Mouse (Mus musculus) embryonic facial prominence, embryonic 11.5 days (tissue): ENCODE results near the gene Prm1. TPM values are rescaled to one million over a fixed set of nuclear protein-coding genes. Genes with fewer than 3 reads are reported as not detected.
A peak's percentile ranks its signal among the peaks of the same experiment; 100 is the strongest.

Source experiments
- ATAC-seq: fragments of 200-750 bp; cut with Nextera tagmentation; replicated peaks from 2 replicates; pipeline ENCODE4 v1.8.0; 2017; ENCODE audit warnings: low read depth; ENCODE audit not compliant: insufficient number of reproducible peaks, low FRiP score, low TSS enrichment
- DNase-seq: peaks from one replicate; pipeline ENCODE4 v3.0.0-alpha.2; 2015; ENCODE audit warnings: low spot score
- H3K27ac ChIP-seq: fragments of 300-500 bp; sonication (generic); replicated peaks from 2 replicates; pipeline ENCODE4 v1.5.1; 2014; ENCODE audit warnings: mild to moderate bottlenecking, low read depth, low read length, control low read depth
- H3K27me3 ChIP-seq: fragments of 300-500 bp; sonication (generic); 2 replicates; pipeline ENCODE4 v1.6.1; 2014; ENCODE audit warnings: mild to moderate bottlenecking, low read length, moderate library complexity, mixed read lengths; ENCODE audit not compliant: control insufficient read depth, insufficient read depth
- H3K36me3 ChIP-seq: fragments of 300-500 bp; sonication (generic); replicated peaks from 2 replicates; pipeline ENCODE4 v1.6.1; 2014; ENCODE audit warnings: low read depth, mild to moderate bottlenecking, low read length, moderate library complexity, mixed read lengths; ENCODE audit not compliant: control insufficient read depth, insufficient read depth
- H3K4me1 ChIP-seq: fragments of 300-500 bp; sonication (generic); 2 replicates; pipeline ENCODE4 v1.6.1; 2014; ENCODE audit warnings: low read length, mixed read lengths; ENCODE audit not compliant: control insufficient read depth, insufficient read depth
- H3K4me2 ChIP-seq: fragments of 300-500 bp; sonication (generic); 2 replicates; pipeline ENCODE4 v1.6.1; 2014; ENCODE audit warnings: low read depth, mild to moderate bottlenecking, control low read depth, low read length, moderate library complexity
- H3K4me3 ChIP-seq: fragments of 300-500 bp; sonication (generic); 2 replicates; pipeline ENCODE4 v1.5.1; 2014; ENCODE audit warnings: low read depth, low read length, control low read depth
- H3K9ac ChIP-seq: fragments of 300-500 bp; sonication (generic); replicated peaks from 2 replicates; pipeline ENCODE4 v1.6.1; 2014; ENCODE audit warnings: mild to moderate bottlenecking, control low read depth, low read length
- H3K9me3 ChIP-seq: fragments of 300-500 bp; sonication (generic); replicated peaks from 2 replicates; pipeline ENCODE4 v1.6.1; 2016; ENCODE audit warnings: mild to moderate bottlenecking, low read length, inconsistent platforms, mixed read lengths; ENCODE audit not compliant: control insufficient read depth
- WGBS: fragments of 180-500 bp; shearing (Covaris S2); extraction: QIAGEN DNeasy Blood & Tissue Kit; methylation state at CpG from one replicate; pipeline ENCODE4 v1.1.7; 2014; 5-methylcytosine and 5-hydroxymethylcytosine counted together
- polyA plus RNA-seq: library from polyadenylated mRNA; unstranded; fragments of >200 nt; fragmentation: Nextera tagmentation; extraction: Ambion mirVana; gene quantifications from 2 replicates; pipeline ENCODE4 v1.2.1, GENCODE M21; 2014

Gene Prm1
- polyA plus RNA-seq, 1 experiment from 2014 or later, result not detected

- WGBS, result 76% methylated on average over 9 of the region's 9 CpGs
These were observed 14.9 kb downstream of the Prm1 start, which contains the start of gene Prm3 for GRCm38 (mm10) chr16:10790702-10791101. TSS of gene Prm3 (minus strand) at chr16:10790914.

GRCm38 (mm10) chr16:10788866-10789265 lies 16.8 kb downstream of the Prm1 start:
- no peak overlapping the region for H3K4me3 ChIP-seq
- H3K27ac ChIP-seq, result no peak overlapping the region
- WGBS, result 57% methylated on average over 4 of the region's 4 CpGs
- no peaks in the 10 kb centered on the region for H3K9me3 ChIP-seq
- H3K36me3 ChIP-seq, result no peaks in the 10 kb centered on the region
- no peak overlapping the region for H3K4me2 ChIP-seq
- DNase-seq (no peak), ATAC-seq (no peak)
- H3K4me1 ChIP-seq, result no peaks in the 10 kb centered on the region
- H3K27me3 ChIP-seq, result no peaks in the 10 kb centered on the region
- no peak overlapping the region for H3K9ac ChIP-seq

More at GRCm38 (mm10) chr16:10790702-10791101, 14.9 kb downstream of the Prm1 start, which contains the start of gene Prm3:
- Histone ChIP-seq H3K4me3 (no peak within 1 kb of the TSS), H3K36me3 (no peaks in the 10 kb centered on the region), H3K27ac (no peak within 1 kb of the TSS), H3K27me3 (no peaks in the 10 kb centered on the region), H3K4me2 (no peak within 1 kb of the TSS), H3K9ac (no peak within 1 kb of the TSS), H3K4me1 (no peaks in the 10 kb centered on the region), H3K9me3 (no peaks in the 10 kb centered on the region)
- ATAC-seq (no peak), DNase-seq (no peak)

- H3K4me3 ChIP-seq, result no peak within 1 kb of the TSS
- WGBS, result 51% methylated on average over 16 of the region's 16 CpGs
- no peak for DNase-seq
These were observed 17.4 kb downstream of the Prm1 start, which contains the start of gene Tnp2 for GRCm38 (mm10) chr16:10788271-10788670. TSS of gene Tnp2 (minus strand) at chr16:10788660.

GRCm38 (mm10) chr16:10787548-10788058 lies 18.0 kb downstream of the Prm1 start:
- H3K36me3 ChIP-seq, result no peaks in the 10 kb centered on the region
- no peak overlapping the region for H3K4me3 ChIP-seq
- 81% methylated on average over 7 of the region's 7 CpGs for WGBS
- no peak overlapping the region for H3K4me2 ChIP-seq
- H3K9ac ChIP-seq, result no peak overlapping the region
- no peaks in the 10 kb centered on the region; the same call in 1 of the 2 replicates for H3K27me3 ChIP-seq
- peaks cover under 1% of the 10 kb centered on the region; the same call in 1 of the 2 replicates for H3K4me1 ChIP-seq
- H3K27ac ChIP-seq, result no peak overlapping the region
- ATAC-seq (no peak), DNase-seq (no peak)
- H3K9me3 ChIP-seq, result no peaks in the 10 kb centered on the region

More at GRCm38 (mm10) chr16:10788271-10788670, 17.4 kb downstream of the Prm1 start, which contains the start of gene Tnp2:
- Histone ChIP-seq H3K36me3 (no peaks in the 10 kb centered on the region), H3K9ac (no peak within 1 kb of the TSS), H3K27ac (no peak within 1 kb of the TSS), H3K4me2 (no peak within 1 kb of the TSS), H3K9me3 (no peaks in the 10 kb centered on the region), H3K27me3 (no peaks in the 10 kb centered on the region; the same call in 1 of the 2 replicates), H3K4me1 (no peaks in the 10 kb centered on the region; the same call in 1 of the 2 replicates)
- no peak for ATAC-seq

GRCm38 (mm10) chr16:10786782-10787547 lies 18.7 kb downstream of the Prm1 start:
- DNase-seq (no peak), ATAC-seq (no peak)
- Histone ChIP-seq H3K9ac (no peak overlapping the region; the same call in 1 of the 2 replicates), H3K4me3 (no peak overlapping the region), H3K27ac (no peak overlapping the region), H3K9me3 (no peaks in the 10 kb centered on the region), H3K4me2 (no peak overlapping the region; the same call in 1 of the 2 replicates), H3K36me3 (no peaks in the 10 kb centered on the region), H3K27me3 (no peaks in the 10 kb centered on the region; the same call in 1 of the 2 replicates), H3K4me1 (peaks cover 4% of the 10 kb centered on the region; the same call in 1 of the 2 replicates)
- 58% methylated on average over 4 of the region's 4 CpGs for WGBS

- ATAC-seq (peak; percentile 31), DNase-seq (peak; percentile 95)
- Histone ChIP-seq H3K4me1 (peaks cover 4% of the 10 kb centered on the region; the same call in 1 of the 2 replicates), H3K4me2 (peak overlapping the region; percentile 98), H3K27ac (peak overlapping the region; percentile 94), H3K36me3 (no peaks in the 10 kb centered on the region), H3K27me3 (no peaks in the 10 kb centered on the region; the same call in 1 of the 2 replicates), H3K9ac (peak overlapping the region; percentile 67), H3K9me3 (no peaks in the 10 kb centered on the region), H3K4me3 (peak overlapping the region; percentile 66)
- 2% methylated on average over 9 of the region's 9 CpGs for WGBS
These were observed 19.4 kb downstream of the Prm1 start for GRCm38 (mm10) chr16:10786288-10786687.

GRCm38 (mm10) chr16:10785371-10786231 lies 20.0 kb downstream of the Prm1 start, which contains the start of gene Socs1:
TSS of gene Socs1 (minus strand) at chr16:10785536.
- peak within 1 kb of the TSS; percentile 94 for H3K27ac ChIP-seq
- peak within 1 kb of the TSS; percentile 98 for H3K4me2 ChIP-seq
- peak within 1 kb of the TSS; percentile 67 for H3K9ac ChIP-seq
- no peaks in the 10 kb centered on the region; the same call in 1 of the 2 replicates for H3K27me3 ChIP-seq
- ATAC-seq (peak; percentile 81), DNase-seq (peak; percentile 91)
- under 1% methylated on average over 54 of the region's 59 CpGs for WGBS
- H3K9me3 ChIP-seq, result no peaks in the 10 kb centered on the region
- no peaks in the 10 kb centered on the region for H3K36me3 ChIP-seq
- H3K4me1 ChIP-seq, result peaks cover 4% of the 10 kb centered on the region; the same call in 1 of the 2 replicates
- H3K4me3 ChIP-seq, result peak within 1 kb of the TSS; percentile 66
